Mouse (Mus musculus): ENCODE measurements at regions not wholly inside any gene's neighbourhood (a gene's known extent, or its start where the extent isn't known, plus 50 kb on each side); places are given as distances from the start of the nearest gene placed in this dataset.

- no peak for TF ChIP-seq CTCF (IDR thresholded peaks at IDR 0.05; ENCODE audit: borderline replicate concordance, control insufficient read depth, extremely low read depth, insufficient read depth, low read length, poor library complexity)
- TF ChIP-seq POLR2A (IDR thresholded peaks at IDR 0.05; ENCODE audit: control insufficient read depth, extremely low read depth, insufficient read depth, low read length, poor library complexity) = no peak
Observed at GRCm38 (mm10) chr11:56281201-56281600, 240.4 kb upstream of the Nmur2 start.

All from thymus, adult 2 months (tissue).